ENCODE assay signal across 25 mouse cellular contexts in genomic region chr16:25411307-25411706, GRCm38 (mm10).
"Had no signal": no experiment of that assay in that cellular context is flagged by ENCODE, and none has a peak within 500 bp of the region (broad histone marks: within the 10 kb centered on the region; RNA-seq: fewer than 3 reads in every experiment).

No protein-coding gene starts in this region.

- H3K4me2 ChIP-seq: heart, embryonic 11.5 days; heart, embryonic 13.5 days; heart, embryonic 15.5 days; hindbrain, embryonic 13.5 days; hindbrain, embryonic 15.5 days; kidney, embryonic 15.5 days; limb, embryonic 13.5 days; limb, embryonic 15.5 days had no signal

- H3K9ac ChIP-seq: heart, embryonic 13.5 days; heart, embryonic 15.5 days; hindbrain, embryonic 13.5 days; hindbrain, embryonic 15.5 days; kidney, embryonic 15.5 days; limb, embryonic 13.5 days; limb, embryonic 15.5 days had no signal

- H3K27ac ChIP-seq: heart, adult 2 months; heart, embryonic 13.5 days; heart, embryonic 15.5 days; hindbrain, embryonic 13.5 days; hindbrain, embryonic 15.5 days; hindbrain, postnatal 0 days; kidney, embryonic 15.5 days; kidney, postnatal 0 days; limb, embryonic 13.5 days; limb, embryonic 15.5 days had no signal

- ATAC-seq: hindbrain, postnatal 0 days; intestine, embryonic 16.5 days had no signal

- H3K27me3 ChIP-seq: heart, embryonic 13.5 days; heart, embryonic 15.5 days; hindbrain, embryonic 13.5 days; hindbrain, embryonic 15.5 days; kidney, embryonic 15.5 days; limb, embryonic 13.5 days; limb, embryonic 15.5 days had no signal

- H3K9me3 ChIP-seq: heart, embryonic 13.5 days; heart, embryonic 15.5 days; hindbrain, embryonic 13.5 days; hindbrain, embryonic 15.5 days; kidney, embryonic 15.5 days; limb, embryonic 13.5 days; limb, embryonic 15.5 days had no signal

- H3K36me3 ChIP-seq: heart, embryonic 13.5 days; heart, embryonic 15.5 days; hindbrain, embryonic 13.5 days; hindbrain, embryonic 15.5 days; kidney, embryonic 15.5 days; limb, embryonic 13.5 days; limb, embryonic 15.5 days had no signal

- DNase-seq: gastrocnemius, postnatal 14 days; gastrocnemius, postnatal 36 days; heart, adult 11 months; heart, adult 2 months; heart, postnatal 14 days; heart, postnatal 36 days; kidney, adult 11 months; kidney, adult 2 months; kidney, adult 9 months; kidney, postnatal 14 days; kidney, postnatal 36 days; layer of hippocampus, adult 9-11 months; layer of hippocampus, postnatal 36 days; left cerebral cortex, postnatal 4 days had no signal

- H3K4me3 ChIP-seq: heart, adult 2 months; heart, embryonic 13.5 days; heart, embryonic 15.5 days; hindbrain, embryonic 13.5 days; hindbrain, embryonic 15.5 days; kidney, embryonic 15.5 days; limb, embryonic 13.5 days; limb, embryonic 15.5 days had no signal
